In genomic region chr9:62970345-62970744, GRCm38 (mm10) we compare ENCODE assay signal across 26 mouse cellular contexts.
"Had no signal": no experiment of that assay in that cellular context is flagged by ENCODE, and none has a peak within 500 bp of the region (broad histone marks: within the 10 kb centered on the region; RNA-seq: fewer than 3 reads in every experiment).

No protein-coding gene starts in this region.

- H3K36me3 ChIP-seq: hindbrain, embryonic 12.5 days; intestine, embryonic 15.5 days; limb, embryonic 12.5 days had no signal

- H3K27me3 ChIP-seq: heart, embryonic 12.5 days; hindbrain, embryonic 12.5 days; intestine, embryonic 15.5 days; limb, embryonic 12.5 days; liver, embryonic 13.5 days; liver, embryonic 15.5 days had no signal

- ATAC-seq: hindbrain, embryonic 16.5 days; inflammation-experienced regulatory T-cells, adult 6 months; intestine, embryonic 15.5 days; intestine, postnatal 0 days had no signal

- H3K4me3 ChIP-seq: heart, adult 2 months; heart, embryonic 10.5 days; heart, embryonic 12.5 days; hindbrain, embryonic 10.5 days; hindbrain, embryonic 12.5 days; intestine, embryonic 15.5 days; layer of hippocampus, adult 2 months; left cerebral cortex, adult 2 months; limb, embryonic 10.5 days; limb, embryonic 12.5 days; liver, embryonic 13.5 days; liver, embryonic 15.5 days had no signal

- DNase-seq: gastrocnemius, postnatal 10 days; gastrocnemius, postnatal 36 days; heart, adult 2 months; heart, postnatal 4 days; kidney, adult 18-20 months; kidney, adult 8-10 months; kidney, postnatal 10 days; kidney, postnatal 25 days; kidney, postnatal 4 days; liver; liver, embryonic 13.5 days had no signal

- H3K4me1 ChIP-seq: hindbrain, embryonic 12.5 days had no signal

- H3K9ac ChIP-seq: heart, embryonic 12.5 days; hindbrain, embryonic 12.5 days; hindbrain, embryonic 14.5 days; intestine, embryonic 15.5 days; limb, embryonic 12.5 days; liver, embryonic 13.5 days; liver, embryonic 15.5 days had no signal

- H3K4me2 ChIP-seq: hindbrain, embryonic 12.5 days; hindbrain, embryonic 14.5 days; intestine, embryonic 15.5 days; limb, embryonic 12.5 days; liver, embryonic 11.5 days; liver, embryonic 13.5 days; liver, embryonic 15.5 days had no signal

- H3K27ac ChIP-seq: heart, adult 2 months; hindbrain, embryonic 10.5 days; hindbrain, embryonic 12.5 days; hindbrain, embryonic 14.5 days; intestine, embryonic 15.5 days; left cerebral cortex, adult 2 months; limb, embryonic 10.5 days; limb, embryonic 12.5 days; liver, embryonic 13.5 days; liver, embryonic 15.5 days had no signal

- H3K9me3 ChIP-seq: heart, embryonic 10.5 days; heart, embryonic 12.5 days; hindbrain, embryonic 10.5 days; hindbrain, embryonic 12.5 days; intestine, embryonic 15.5 days; limb, embryonic 10.5 days; limb, embryonic 12.5 days; liver, embryonic 13.5 days; liver, embryonic 15.5 days had no signal
